Mouse (Mus musculus) retina, postnatal 7 days (tissue): ENCODE results near the gene Pdpk1.
A peak's percentile ranks its signal among the peaks of the same experiment; 100 is the strongest.

Source experiments
- DNase-seq: peaks from one replicate; pipeline ENCODE4 v3.0.0-alpha.2; 2012; ENCODE audit warnings: low read depth, low spot score

Gene Pdpk1

GRCm38 (mm10) chr17:24150824-24151223 lies at the start of gene Pdpk1:
Pdpk1 (minus strand) TSS chr17:24150924.
- DNase-seq, result no peak

- no peak for DNase-seq
Observed at GRCm38 (mm10) chr17:24199741-24200140, 49.0 kb upstream of the Pdpk1 start.

DNA sequence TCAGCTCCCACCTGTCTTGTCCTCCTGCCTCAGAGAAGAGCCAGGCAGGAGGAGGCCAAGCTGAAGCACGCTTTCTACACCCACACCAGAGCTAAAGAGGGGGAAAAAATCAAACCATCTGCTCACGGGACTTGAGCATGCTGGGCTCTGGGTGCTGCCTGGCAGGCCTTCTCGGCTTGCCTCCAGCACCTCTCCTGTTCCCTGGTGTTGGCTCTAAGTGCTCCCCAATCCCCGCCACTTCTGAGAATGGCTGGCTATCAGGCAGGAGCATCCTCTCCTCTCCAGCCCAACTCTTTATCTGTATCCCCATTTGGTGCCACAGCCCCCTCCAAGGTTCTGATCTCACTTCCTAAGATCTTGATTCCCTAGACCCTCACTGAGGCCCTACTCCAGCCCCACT lies 48.5 kb upstream of the Pdpk1 start:
- no peak for DNase-seq

DNA sequence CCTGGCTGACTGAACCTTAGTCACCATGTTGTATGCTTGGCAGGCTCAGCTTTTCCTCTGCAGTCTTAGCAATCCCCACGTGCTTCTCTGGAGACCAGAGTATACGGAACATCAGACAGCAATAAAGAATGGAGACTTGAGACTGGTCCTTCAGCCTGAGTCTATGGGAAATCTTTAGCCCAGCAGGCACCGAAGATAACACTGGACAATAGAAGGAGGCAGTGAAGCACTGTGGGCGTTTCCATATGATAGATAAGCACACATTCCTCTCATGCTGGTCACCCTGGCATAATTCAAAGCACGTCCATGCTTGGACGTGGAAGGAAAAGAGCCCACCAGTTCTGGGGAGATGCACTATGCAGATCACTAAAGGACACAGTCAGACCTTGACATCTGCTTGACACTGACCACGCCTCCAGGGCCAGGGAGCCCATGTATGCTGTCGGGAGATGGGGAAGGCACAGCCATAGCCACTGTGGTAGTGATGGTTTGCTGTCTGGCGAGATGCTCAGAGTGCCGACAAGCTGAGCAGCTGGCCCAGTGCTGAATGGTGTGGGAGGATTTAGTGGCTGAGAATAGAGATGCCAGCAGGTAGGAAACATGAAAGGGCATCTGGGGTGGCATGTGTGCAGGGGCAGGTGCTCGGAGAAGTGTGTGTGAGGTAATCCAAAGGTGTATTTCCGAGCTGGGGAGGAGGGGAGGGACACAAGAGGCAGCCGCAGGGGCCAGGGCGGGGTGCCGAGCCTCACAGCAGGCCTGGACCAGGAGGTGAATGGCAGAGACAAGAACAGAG lies 46.5 kb upstream of the Pdpk1 start:
- no peak for DNase-seq

DNA sequence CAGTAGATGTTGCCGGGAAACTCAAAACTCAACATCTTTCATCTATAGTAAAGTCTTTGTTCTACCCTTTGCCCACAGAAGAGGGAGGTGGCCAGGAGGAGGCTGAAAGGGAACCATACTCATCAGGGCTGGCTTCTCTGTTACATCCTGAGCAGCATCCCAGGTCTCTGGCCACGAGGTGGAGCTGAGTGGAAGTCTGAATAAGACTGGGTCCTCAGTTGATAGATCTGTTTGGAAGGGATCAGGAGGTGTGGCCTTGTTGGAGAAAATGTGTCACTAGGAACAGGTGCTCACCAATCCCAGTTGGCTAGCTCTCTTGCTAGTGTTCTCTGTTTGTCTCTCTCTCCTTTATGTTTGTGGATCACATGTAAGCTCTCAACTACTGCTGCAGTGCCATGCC lies 44.6 kb upstream of the Pdpk1 start:
- no peak for DNase-seq

DNA sequence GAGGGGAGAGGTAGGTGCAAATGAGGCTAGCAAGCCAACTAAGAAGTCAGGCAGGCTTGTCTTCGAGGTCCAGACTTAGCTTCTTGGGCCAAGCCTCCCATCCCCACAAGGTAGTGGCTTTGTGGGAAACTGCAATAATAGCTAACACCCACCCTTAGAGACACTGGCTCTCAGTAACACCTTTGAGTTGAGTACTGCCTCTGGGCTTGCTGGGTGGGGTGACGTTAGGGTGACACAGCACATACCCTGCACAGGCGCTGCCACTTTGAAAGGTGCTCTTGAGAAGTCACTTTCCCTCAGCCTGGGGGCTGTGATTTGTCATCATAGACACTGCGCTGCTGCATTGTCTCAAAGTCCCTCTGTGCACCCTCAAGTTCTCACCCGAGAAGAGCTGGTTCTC lies 43.0 kb upstream of the Pdpk1 start:
- DNase-seq, result no peak

GRCm38 (mm10) chr17:24193268-24193667 lies 42.5 kb upstream of the Pdpk1 start:
- DNase-seq, result no peak

DNA sequence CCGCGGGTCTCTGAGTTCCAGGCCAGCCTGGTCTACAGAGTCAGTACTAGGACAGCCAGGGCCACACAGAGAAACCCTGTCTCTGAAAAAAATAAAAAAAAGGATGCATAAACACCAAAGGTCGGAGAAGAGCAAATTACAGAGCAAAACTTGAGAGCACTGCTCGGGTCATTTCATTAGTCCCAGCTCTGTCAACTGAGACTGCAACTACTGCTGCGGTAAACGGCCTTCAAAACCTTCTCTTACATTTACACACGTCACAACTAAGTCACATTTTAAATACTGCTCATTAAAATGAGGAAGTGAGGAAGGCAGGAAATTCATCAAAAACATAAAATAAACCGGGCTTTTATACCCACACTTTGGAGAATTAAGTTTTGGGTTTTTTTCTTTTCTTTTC lies 42.1 kb upstream of the Pdpk1 start:
- no peak for DNase-seq

GRCm38 (mm10) chr17:24191481-24191880 lies 40.8 kb upstream of the Pdpk1 start:
- no peak for DNase-seq

DNA sequence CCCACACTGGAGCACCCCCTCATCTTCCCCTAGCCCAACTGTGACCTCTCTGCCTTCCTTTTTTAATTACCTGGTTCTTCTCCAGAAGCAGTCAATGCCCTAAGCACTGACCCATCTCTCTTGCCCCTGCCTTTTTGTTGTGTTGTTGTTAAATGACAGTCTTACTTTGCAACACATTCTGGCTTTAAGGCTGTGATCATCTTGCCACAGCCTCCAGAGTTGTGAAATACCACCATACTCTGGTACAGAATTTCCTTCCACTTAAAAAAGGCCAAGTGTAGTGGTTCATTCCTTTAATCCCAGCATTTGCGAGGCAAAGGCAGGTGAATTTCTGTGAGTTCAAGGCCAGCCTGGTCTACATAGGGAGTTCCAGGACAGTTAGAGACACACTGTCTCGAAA lies 40.2 kb upstream of the Pdpk1 start:
- DNase-seq, result no peak

DNA sequence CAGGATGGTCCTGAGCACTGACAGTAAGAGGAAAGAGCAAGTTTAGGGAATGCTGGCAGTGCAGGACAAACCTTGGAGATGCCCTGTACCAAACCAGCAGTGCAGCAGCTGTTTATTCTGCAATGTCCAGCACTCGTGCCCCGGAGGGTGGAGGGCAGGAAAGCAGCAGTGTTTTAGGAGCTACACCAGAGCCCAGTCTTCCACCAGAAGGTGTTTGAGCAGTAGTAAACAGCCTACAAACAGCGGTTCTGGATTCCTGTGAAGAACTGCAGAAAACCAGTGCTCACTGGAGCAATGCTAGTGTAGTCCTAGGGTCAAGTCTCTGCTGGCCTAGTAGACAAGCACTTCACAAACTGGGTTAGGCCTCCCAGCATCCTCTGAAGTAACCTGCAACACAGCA lies 23.5 kb upstream of the Pdpk1 start:
- DNase-seq, result no peak

- peak; percentile 59 for DNase-seq
Observed at GRCm38 (mm10) chr17:24173423-24173822, 22.7 kb upstream of the Pdpk1 start.

- no peak for DNase-seq
Observed at GRCm38 (mm10) chr17:24171738-24172137, 21.0 kb upstream of the Pdpk1 start.

DNA sequence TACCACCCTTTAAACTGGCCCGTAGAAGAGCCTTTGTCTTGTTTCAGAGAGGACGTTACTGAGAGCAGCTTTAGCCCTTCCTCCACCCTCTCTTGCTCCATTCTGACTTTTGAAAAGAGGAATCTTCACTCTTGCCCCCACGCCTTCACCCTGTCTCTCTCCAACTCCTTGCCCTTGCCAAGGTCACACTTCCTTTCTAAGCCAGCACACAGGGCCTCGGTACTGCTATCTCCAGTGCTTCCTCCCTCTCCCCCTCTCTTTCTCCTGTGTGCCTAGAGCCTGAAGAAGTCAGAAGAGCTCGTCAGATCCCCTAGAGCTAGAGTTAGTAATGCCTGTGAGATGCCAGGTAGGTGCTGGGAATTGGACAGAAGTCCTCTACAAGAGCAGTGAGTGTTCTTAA lies 20.0 kb upstream of the Pdpk1 start:
- no peak for DNase-seq

- DNase-seq, result no peak
Observed at GRCm38 (mm10) chr17:24170125-24170524, 19.4 kb upstream of the Pdpk1 start.

DNA sequence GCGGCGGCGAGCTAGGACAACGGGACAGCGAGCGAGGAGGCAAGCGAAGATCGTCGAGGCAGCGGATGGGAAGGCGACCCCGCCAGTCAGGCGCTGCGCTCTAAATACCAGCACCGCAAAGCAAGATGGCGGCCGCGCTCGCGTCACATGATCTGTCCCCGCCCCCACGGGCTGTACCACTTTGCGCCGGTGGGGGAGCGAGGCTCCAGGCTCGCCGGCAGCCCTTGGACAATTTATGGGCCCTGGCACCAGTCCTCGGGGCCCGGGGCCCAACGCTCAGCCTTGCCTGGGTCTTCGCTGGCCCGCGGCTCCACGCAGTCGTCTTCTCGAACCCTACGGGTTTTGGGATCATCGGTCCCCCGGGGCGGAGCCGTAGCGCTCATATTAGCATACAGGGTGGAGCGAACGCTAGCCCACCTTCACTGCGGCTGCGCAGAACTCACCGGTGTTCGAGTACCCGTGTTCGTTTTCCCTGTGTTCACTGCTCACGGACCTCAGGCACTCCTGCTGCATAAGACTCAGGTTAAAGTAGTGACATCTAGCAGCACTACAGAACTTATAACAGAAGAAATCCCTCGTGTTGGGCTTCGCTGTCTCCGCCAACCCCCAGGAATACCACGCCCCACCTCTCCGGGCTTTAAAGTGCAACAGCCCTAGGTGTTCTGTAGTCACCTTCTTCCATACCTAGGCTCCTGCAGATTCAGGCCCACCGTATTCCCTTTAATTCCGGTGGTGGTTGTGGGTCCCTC lies 18.8 kb upstream of the Pdpk1 start, which contains the start of gene Atp6v0c:
TSS of gene Atp6v0c (minus strand) at position 386 of the 749 bp plus-strand sequence.
- peak; percentile 94 for DNase-seq

DNA sequence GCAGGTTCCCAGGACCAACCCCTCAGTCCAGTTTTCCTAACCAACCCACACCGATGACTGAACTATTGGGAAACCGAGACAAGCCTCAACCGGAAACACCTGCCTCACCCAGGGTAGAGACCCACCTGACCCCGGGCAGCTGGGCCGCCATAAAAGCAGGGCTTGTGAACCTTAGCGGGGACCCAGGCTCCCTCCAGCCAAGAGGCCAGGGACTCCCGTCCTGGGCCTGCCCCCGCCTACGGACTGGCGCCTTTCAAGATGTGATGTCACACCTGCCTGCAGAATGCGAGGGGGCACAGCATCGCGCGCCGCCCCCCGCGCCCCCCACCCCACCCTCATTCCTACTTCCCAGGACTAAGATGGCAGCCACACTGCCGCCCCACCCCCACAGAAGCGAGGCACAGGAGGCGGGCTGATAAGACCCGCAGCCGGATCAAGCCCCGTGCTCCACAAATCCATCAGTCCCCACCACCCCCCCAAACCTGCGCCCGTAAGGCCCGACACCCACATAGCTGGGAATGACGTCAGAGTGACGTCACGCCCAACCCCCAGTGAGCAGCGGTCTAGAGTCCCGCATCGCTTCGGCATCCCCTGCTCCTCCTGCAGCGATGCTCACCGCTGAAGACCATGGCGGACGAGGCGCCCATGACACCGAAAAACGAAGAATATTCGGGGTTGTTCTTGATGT lies 18.0 kb upstream of the Pdpk1 start:
- DNase-seq, result peak; percentile 60

- DNase-seq, result no peak
Observed at GRCm38 (mm10) chr17:24167891-24168505, 17.3 kb upstream of the Pdpk1 start.

GRCm38 (mm10) chr17:24167120-24167519 lies 16.4 kb upstream of the Pdpk1 start:
- DNase-seq, result no peak

DNA sequence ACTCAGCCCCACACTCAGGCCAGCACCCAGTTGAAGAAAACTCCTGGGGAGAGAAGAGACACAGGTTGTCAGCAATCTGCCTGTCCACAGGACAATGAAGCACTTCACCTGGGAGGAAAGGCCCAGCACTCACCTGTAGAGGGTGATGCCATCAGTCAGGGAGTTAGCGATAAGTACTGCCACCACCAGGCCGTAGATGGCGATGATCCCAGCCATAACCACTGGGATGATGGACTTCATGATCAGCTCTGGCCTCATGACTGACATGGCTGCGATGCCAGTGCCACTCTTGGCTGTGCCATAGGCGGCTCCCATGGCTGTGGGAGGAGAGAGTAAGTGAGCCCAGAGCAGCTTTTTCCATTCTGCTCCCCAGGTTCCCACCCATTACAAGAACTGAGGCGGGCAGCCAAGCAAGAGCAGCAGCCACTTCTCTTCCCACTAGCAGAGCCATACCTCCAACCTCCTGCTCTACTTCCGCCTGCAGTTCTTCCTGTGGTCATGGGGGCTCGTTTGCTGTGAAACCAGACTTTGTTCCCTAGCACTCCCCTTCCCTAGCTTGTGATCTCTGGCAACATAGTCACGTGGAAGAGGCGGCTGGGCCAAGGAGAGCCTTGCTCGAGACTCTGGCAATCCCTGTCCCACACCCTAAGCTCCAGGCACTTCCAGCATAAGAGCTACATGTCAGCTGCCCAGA lies 14.0 kb upstream of the Pdpk1 start:
- no peak for DNase-seq
